Mouse (Mus musculus) E14TG2a.4 (cell line): ENCODE results near the gene Ncam1.

Experiments used
- CTCF ChIP-seq: conservative IDR thresholded peaks from 2 replicates; pipeline ENCODE4 v1.5.1; 2014; ENCODE audit warnings: low read length
- NANOG ChIP-seq: IDR thresholded peaks from 2 replicates; pipeline ENCODE4 v1.6.1; 2014; ENCODE audit warnings: borderline replicate concordance, low read length, mixed read lengths
- POU5F1 ChIP-seq: IDR thresholded peaks from 2 replicates; pipeline ENCODE4 v1.6.1; 2014; ENCODE audit warnings: low read length, borderline replicate concordance

- TF ChIP-seq CTCF (no peak), NANOG (no peak), POU5F1 (no peak)
These were observed 160.8 kb downstream of the Ncam1 start for GRCm38 (mm10) chr9:49637955-49638354.
